Mouse (Mus musculus) forebrain, embryonic 10.5 days (tissue): ENCODE results near the gene Emc8. TPM values are rescaled to one million over a fixed set of nuclear protein-coding genes. Genes with fewer than 3 reads are reported as not detected.

Experiments
- DNase-seq: peaks from one replicate; pipeline ENCODE4 v3.0.0-alpha.2; 2017; ENCODE audit warnings: low spot score; ENCODE audit errors: extremely low spot score
- H3K27ac ChIP-seq: fragments of 300-500 bp; sonication (generic); 2 replicates; pipeline ENCODE4 v1.5.1; 2016; ENCODE audit warnings: mild to moderate bottlenecking
- H3K27me3 ChIP-seq: fragments of 300-500 bp; sonication (generic); 2 replicates; pipeline ENCODE4 v1.6.1; 2016; ENCODE audit warnings: mild to moderate bottlenecking; ENCODE audit not compliant: poor library complexity, severe bottlenecking
- H3K36me3 ChIP-seq: fragments of 300-500 bp; sonication (generic); replicated peaks from 2 replicates; pipeline ENCODE4 v1.6.1; 2016; ENCODE audit warnings: mild to moderate bottlenecking, moderate library complexity
- H3K4me1 ChIP-seq: fragments of 300-500 bp; sonication (generic); 2 replicates; pipeline ENCODE4 v1.6.1; 2016
- H3K4me3 ChIP-seq: fragments of 300-500 bp; sonication (generic); 2 replicates; pipeline ENCODE4 v1.5.1; 2016; ENCODE audit warnings: mild to moderate bottlenecking, moderate library complexity
- H3K9me3 ChIP-seq: fragments of 300-500 bp; sonication (generic); 2 replicates; pipeline ENCODE4 v1.6.1; 2016; ENCODE audit warnings: mild to moderate bottlenecking, moderate library complexity
- WGBS: fragments of 180-500 bp; shearing (Covaris S2); methylation state at CpG from one replicate; pipeline ENCODE4 v1.1.7; 2016; 5-methylcytosine and 5-hydroxymethylcytosine counted together
- polyA plus RNA-seq: library from polyadenylated mRNA; unstranded; fragments of >200 nt; fragmentation: Nextera tagmentation; extraction: Ambion mirVana; gene quantifications from 2 replicates; pipeline ENCODE4 v1.2.1, GENCODE M21; 2016

Gene Emc8
- polyA plus RNA-seq, 1 experiment from 2014 or later: 379 TPM

GRCm38 (mm10) chr8:120630031-120630430 is 38.3 kb downstream of the Emc8 start:
- no peak for DNase-seq
- H3K36me3 ChIP-seq: no peaks in the 10 kb centered on the region
- no peak overlapping the region for H3K4me3 ChIP-seq
- peaks cover 4% of the 10 kb centered on the region; the same call in 1 of the 2 replicates for H3K9me3 ChIP-seq
- H3K27ac ChIP-seq: no peak overlapping the region
- 48% methylated on average over 5 of the region's 5 CpGs for WGBS
- peaks cover 34% of the 10 kb centered on the region for H3K4me1 ChIP-seq
- peaks cover 55% of the 10 kb centered on the region for H3K27me3 ChIP-seq

- no peak overlapping the region for H3K4me3 ChIP-seq
- H3K27me3 ChIP-seq: peaks cover 28% of the 10 kb centered on the region
- no peak for DNase-seq
- 91% methylated on average over 5 of the region's 5 CpGs for WGBS
- no peaks in the 10 kb centered on the region for H3K9me3 ChIP-seq
- H3K36me3 ChIP-seq: no peaks in the 10 kb centered on the region
- H3K4me1 ChIP-seq: peaks cover 27% of the 10 kb centered on the region
- no peak overlapping the region for H3K27ac ChIP-seq
Measured at GRCm38 (mm10) chr8:120627298-120627697, 41.1 kb downstream of the Emc8 start.

- H3K36me3 ChIP-seq: no peaks in the 10 kb centered on the region
- peaks cover 29% of the 10 kb centered on the region for H3K4me1 ChIP-seq
- H3K27me3 ChIP-seq: peaks cover 20% of the 10 kb centered on the region
- no peak overlapping the region for H3K4me3 ChIP-seq
- no peak for DNase-seq
- H3K9me3 ChIP-seq: no peaks in the 10 kb centered on the region
- no peak overlapping the region for H3K27ac ChIP-seq
- WGBS: 67% methylated on average over 11 of the region's 11 CpGs
Measured at GRCm38 (mm10) chr8:120626461-120626860, 41.9 kb downstream of the Emc8 start.

GRCm38 (mm10) chr8:120623608-120624007 is 44.8 kb downstream of the Emc8 start:
- DNase-seq: no peak
- Histone ChIP-seq H3K4me3 (no peak overlapping the region), H3K4me1 (peaks cover 39% of the 10 kb centered on the region), H3K27ac (no peak overlapping the region), H3K9me3 (no peaks in the 10 kb centered on the region), H3K36me3 (no peaks in the 10 kb centered on the region), H3K27me3 (no peaks in the 10 kb centered on the region; the same call in 1 of the 2 replicates)
- 27% methylated on average over 2 of the region's 2 CpGs for WGBS

- no peaks in the 10 kb centered on the region for H3K36me3 ChIP-seq
- H3K27ac ChIP-seq: peak overlapping the region; percentile 41; the same call in 1 of the 2 replicates
- DNase-seq: no peak
- no peaks in the 10 kb centered on the region for H3K9me3 ChIP-seq
- 81% methylated on average over 14 of the region's 14 CpGs for WGBS
- H3K4me3 ChIP-seq: no peak overlapping the region
- H3K27me3 ChIP-seq: peaks cover 5% of the 10 kb centered on the region
- H3K4me1 ChIP-seq: peaks cover 54% of the 10 kb centered on the region
Measured at GRCm38 (mm10) chr8:120622161-120622560, 46.2 kb downstream of the Emc8 start.

- DNase-seq: no peak
- Histone ChIP-seq H3K4me3 (no peak overlapping the region), H3K27ac (peak overlapping the region; percentile 32), H3K27me3 (peaks cover 5% of the 10 kb centered on the region), H3K4me1 (peaks cover 71% of the 10 kb centered on the region), H3K36me3 (no peaks in the 10 kb centered on the region), H3K9me3 (no peaks in the 10 kb centered on the region)
- 55% methylated on average over 7 of the region's 7 CpGs for WGBS
Measured at GRCm38 (mm10) chr8:120620441-120620840, 47.9 kb downstream of the Emc8 start.

GRCm38 (mm10) chr8:120619235-120620180 is 48.9 kb downstream of the Emc8 start:
- H3K27ac ChIP-seq: peak overlapping the region; percentile 32
- peaks cover 69% of the 10 kb centered on the region for H3K4me1 ChIP-seq
- DNase-seq: no peak
- 73% methylated on average over 11 of the region's 11 CpGs for WGBS
- no peaks in the 10 kb centered on the region for H3K9me3 ChIP-seq
- no peaks in the 10 kb centered on the region for H3K36me3 ChIP-seq
- H3K4me3 ChIP-seq: no peak overlapping the region
- peaks cover 5% of the 10 kb centered on the region for H3K27me3 ChIP-seq

GRCm38 (mm10) chr8:120618110-120618509 is 50.3 kb downstream of the Emc8 start:
- peak; percentile 88 for DNase-seq
- H3K4me1 ChIP-seq: peaks cover 59% of the 10 kb centered on the region
- peaks cover 5% of the 10 kb centered on the region for H3K27me3 ChIP-seq
- H3K36me3 ChIP-seq: no peaks in the 10 kb centered on the region
- H3K4me3 ChIP-seq: no peak overlapping the region
- 0% methylated on average over 6 of the region's 6 CpGs for WGBS
- peak overlapping the region; percentile 80 for H3K27ac ChIP-seq
- H3K9me3 ChIP-seq: no peaks in the 10 kb centered on the region

- WGBS: 12% methylated on average over 7 of the region's 8 CpGs
- H3K4me3 ChIP-seq: peak overlapping the region; percentile 4; the same call in 1 of the 2 replicates
- no peaks in the 10 kb centered on the region for H3K9me3 ChIP-seq
- H3K4me1 ChIP-seq: peaks cover 56% of the 10 kb centered on the region
- peaks cover 5% of the 10 kb centered on the region for H3K27me3 ChIP-seq
- no peaks in the 10 kb centered on the region for H3K36me3 ChIP-seq
- peak overlapping the region; percentile 65 for H3K27ac ChIP-seq
- DNase-seq: peak; percentile 55
Measured at GRCm38 (mm10) chr8:120616663-120617626, 51.4 kb downstream of the Emc8 start.

GRCm38 (mm10) chr8:120614491-120614890 is 53.9 kb downstream of the Emc8 start:
- no peak for DNase-seq
- Histone ChIP-seq H3K4me1 (peaks cover 37% of the 10 kb centered on the region), H3K4me3 (no peak overlapping the region), H3K27me3 (peaks cover 24% of the 10 kb centered on the region), H3K36me3 (no peaks in the 10 kb centered on the region), H3K9me3 (no peaks in the 10 kb centered on the region), H3K27ac (no peak overlapping the region)
- 92% methylated on average over 3 of the region's 3 CpGs for WGBS

- H3K4me3 ChIP-seq: no peak overlapping the region
- H3K9me3 ChIP-seq: no peaks in the 10 kb centered on the region
- 0 out of 2 replicates have a peak overlapping the region, but pooled peaks have one; percentile 30 for H3K27ac ChIP-seq
- peaks cover 29% of the 10 kb centered on the region for H3K27me3 ChIP-seq
- peaks cover 10% of the 10 kb centered on the region for H3K4me1 ChIP-seq
- no peak for DNase-seq
- H3K36me3 ChIP-seq: no peaks in the 10 kb centered on the region
- WGBS: 90% methylated on average over 6 of the region's 6 CpGs
Measured at GRCm38 (mm10) chr8:120610824-120611223, 57.5 kb downstream of the Emc8 start.

- DNase-seq: peak; percentile 68
- H3K4me1 ChIP-seq: peaks cover 8% of the 10 kb centered on the region
- H3K9me3 ChIP-seq: no peaks in the 10 kb centered on the region
- H3K36me3 ChIP-seq: no peaks in the 10 kb centered on the region
- no peak overlapping the region for H3K4me3 ChIP-seq
- 18% methylated on average over 7 of the region's 7 CpGs for WGBS
- peaks cover 29% of the 10 kb centered on the region for H3K27me3 ChIP-seq
- H3K27ac ChIP-seq: no peak overlapping the region
Measured at GRCm38 (mm10) chr8:120607885-120608284, 60.5 kb downstream of the Emc8 start.
